Mouse (Mus musculus) stomach, postnatal 0 days (tissue): ENCODE results near the gene Wwox.

Experiments used
- CTCF ChIP-seq: IDR thresholded peaks from 2 replicates; pipeline ENCODE4 v1.5.1; 2016; ENCODE audit warnings: antibody characterized with exemption, low read depth, mild to moderate bottlenecking, moderate library complexity
- EP300 ChIP-seq: optimal IDR thresholded peaks from 2 replicates; pipeline ENCODE3; 2016; ENCODE audit warnings: antibody characterized with exemption

- TF ChIP-seq CTCF (peak; percentile 93), EP300 (no peak)
Measured at GRCm38 (mm10) chr8:114452781-114453221, 13.3 kb downstream of the Wwox start.
